Comparison of ENCODE assay signal across 25 mouse cellular contexts in the genomic region with DNA sequence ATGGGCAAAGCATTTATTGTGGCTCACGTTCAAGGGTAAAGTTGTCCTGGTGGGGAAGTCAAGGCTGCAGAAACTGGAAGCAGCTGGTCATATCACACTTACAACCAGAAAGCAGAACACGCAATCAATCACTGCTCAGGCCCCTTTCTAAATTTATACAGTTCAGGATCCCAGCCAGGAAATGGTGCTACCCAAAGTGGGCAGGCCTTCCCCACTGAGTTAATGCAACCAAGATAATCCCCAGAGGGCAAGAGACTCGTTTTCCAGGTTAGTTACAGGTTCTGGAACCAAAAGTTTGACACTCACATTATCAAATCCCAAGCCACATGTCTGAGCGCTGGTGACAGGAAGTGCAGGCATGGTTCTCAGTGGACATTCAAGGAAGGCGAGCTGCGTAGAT. TPM values are rescaled to one million over a fixed set of nuclear protein-coding genes. Genes with fewer than 3 reads are reported as not detected.
DNase-seq lines count a peak whose midpoint lies in the region; ATAC-seq and TF ChIP-seq lines count a peak whose summit lies in the region.
"Had no signal": no experiment of that assay in that cellular context is flagged by ENCODE, and none has a peak within 500 bp of the region (broad histone marks: within the 10 kb centered on the region; RNA-seq: fewer than 3 reads in every experiment).

No protein-coding gene starts in this region.

- peaks cover 20% of the 10 kb centered on the region for H3K27me3 ChIP-seq in heart, embryonic 16.5 days (ENCODE audit: control insufficient read depth, insufficient read depth, low read length)
- H3K27me3 ChIP-seq in heart, adult 2 months (ENCODE audit: control insufficient read depth, insufficient read depth, low read length) = peaks cover 3% of the 10 kb centered on the region; the same call in 1 of the 2 replicates
- H3K27me3 ChIP-seq in hindbrain, embryonic 14.5 days (ENCODE audit: control insufficient read depth, insufficient read depth, low read length) = no peaks in the 10 kb centered on the region
- H3K27me3 ChIP-seq: CH12.LX, Patski had no signal

- no peak for DNase-seq in gastrocnemius, adult 2 months
- no peak for DNase-seq in gastrocnemius, postnatal 36 days
- DNase-seq in heart, adult 2 months = no peak
- DNase-seq in 416B (ENCODE audit: low read depth) = peak; percentile 26
- no peak for DNase-seq in cerebellum, adult 9-11 months
- DNase-seq in hindbrain, embryonic 14.5 days (ENCODE audit: low spot score) = no peak
- DNase-seq: adrenal gland, postnatal 14 days; cerebellum, adult 18-20 months; cerebellum, postnatal 10 days; embryo, embryonic 11 days; gastrocnemius, postnatal 14 days; kidney, adult 18-20 months had no signal

- TF ChIP-seq EP300 in heart, adult 2 months (IDR thresholded peaks at IDR 0.05; ENCODE audit: insufficient read depth, low read depth, low read length) = no peak

- no peaks in the 10 kb centered on the region for H3K36me3 ChIP-seq in heart, embryonic 16.5 days (ENCODE audit: control insufficient read depth, insufficient read depth)
- no peaks in the 10 kb centered on the region for H3K36me3 ChIP-seq in heart, adult 2 months (ENCODE audit: control insufficient read depth, insufficient read depth, low read length)
- H3K36me3 ChIP-seq in hindbrain, embryonic 14.5 days (replicated peaks; ENCODE audit: control insufficient read depth, insufficient read depth) = no peaks in the 10 kb centered on the region
- H3K36me3 ChIP-seq: embryonic facial prominence, embryonic 15.5 days; forebrain, embryonic 10.5 days; heart, embryonic 12.5 days; hindbrain, embryonic 12.5 days; intestine, embryonic 15.5 days had no signal

- H3K4me3 ChIP-seq in gastrocnemius, adult 2 months = no peak overlapping the region
- H3K4me3 ChIP-seq in heart, embryonic 16.5 days (ENCODE audit: low read length) = no peak overlapping the region
- no peak overlapping the region for H3K4me3 ChIP-seq in heart, adult 2 months
- no peak overlapping the region for H3K4me3 ChIP-seq in hindbrain, embryonic 14.5 days (replicated peaks; ENCODE audit: low read length)
- H3K4me3 ChIP-seq: embryonic facial prominence, embryonic 15.5 days; erythroblast, embryonic 14.5 days; forebrain, embryonic 10.5 days; heart, embryonic 12.5 days; hindbrain, embryonic 12.5 days; intestine, embryonic 15.5 days had no signal

- peak overlapping the region; percentile 41 for H3K27ac ChIP-seq in gastrocnemius, adult 2 months
- H3K27ac ChIP-seq in heart, embryonic 16.5 days (ENCODE audit: low read length) = peak overlapping the region; percentile 25; the same call in 1 of the 2 replicates
- H3K27ac ChIP-seq in heart, adult 2 months = no peak overlapping the region
- H3K27ac ChIP-seq in hindbrain, embryonic 14.5 days = no peak overlapping the region
- H3K27ac ChIP-seq: embryonic facial prominence, embryonic 15.5 days; forebrain, embryonic 10.5 days; hindbrain, embryonic 12.5 days; hindbrain, postnatal 0 days; intestine, embryonic 15.5 days had no signal

- peaks cover 13% of the 10 kb centered on the region for H3K4me1 ChIP-seq in heart, embryonic 16.5 days (ENCODE audit: control insufficient read depth, insufficient read depth, low read length)
- H3K4me1 ChIP-seq in heart, adult 2 months (ENCODE audit: control insufficient read depth, insufficient read depth, low read length) = no peaks in the 10 kb centered on the region
- H3K4me1 ChIP-seq in hindbrain, embryonic 14.5 days (replicated peaks; ENCODE audit: control insufficient read depth, insufficient read depth, low read length) = peaks cover 17% of the 10 kb centered on the region

- intact Hi-C loops in gastrocnemius, adult 2 months (cut with DNase I) = no loop called here
- intact Hi-C loops in gastrocnemius, postnatal 36 days (cut with DNase I) = no loop called here
- intact Hi-C loops in heart, adult 2 months (cut with DNase I) = no loop called here

- H3K4me2 ChIP-seq in heart, embryonic 16.5 days (ENCODE audit: low read depth, low read length) = no peak overlapping the region
- no peak overlapping the region for H3K4me2 ChIP-seq in hindbrain, embryonic 14.5 days (replicated peaks)
- H3K4me2 ChIP-seq: embryonic facial prominence, embryonic 15.5 days; heart, embryonic 12.5 days; hindbrain, embryonic 12.5 days; intestine, embryonic 15.5 days had no signal

- no peaks in the 10 kb centered on the region for H3K79me2 ChIP-seq in heart, adult 2 months (replicated peaks; ENCODE audit: control insufficient read depth, insufficient read depth, low read length)

- TF ChIP-seq CTCF in gastrocnemius, adult 2 months (IDR thresholded peaks at IDR 0.05) = no peak
- TF ChIP-seq CTCF in heart, adult 2 months (IDR thresholded peaks at IDR 0.05) = no peak

- WGBS in heart, embryonic 16.5 days = 47% methylated on average over 6 of the region's 6 CpGs
- WGBS in heart, adult 2 months = 50% methylated on average over 6 of the region's 6 CpGs
- 73% methylated on average over 6 of the region's 6 CpGs for WGBS in hindbrain, embryonic 14.5 days

- no peaks in the 10 kb centered on the region; the same call in 1 of the 2 replicates for H3K9me3 ChIP-seq in heart, embryonic 16.5 days (replicated peaks; ENCODE audit: control insufficient read depth, low read length)
- no peaks in the 10 kb centered on the region for H3K9me3 ChIP-seq in hindbrain, embryonic 14.5 days (ENCODE audit: control insufficient read depth, low read length)
- H3K9me3 ChIP-seq: forebrain, embryonic 10.5 days; heart, embryonic 12.5 days; hindbrain, embryonic 12.5 days; intestine, embryonic 15.5 days had no signal

- H3K9ac ChIP-seq in heart, embryonic 16.5 days (ENCODE audit: low read length) = no peak overlapping the region
- no peak overlapping the region for H3K9ac ChIP-seq in heart, adult 2 months (ENCODE audit: low read depth, low read length)
- no peak overlapping the region for H3K9ac ChIP-seq in hindbrain, embryonic 14.5 days
- H3K9ac ChIP-seq: embryonic facial prominence, embryonic 15.5 days; heart, embryonic 12.5 days; hindbrain, embryonic 12.5 days; intestine, embryonic 15.5 days had no signal

- TF ChIP-seq POLR2A in heart, adult 2 months (IDR thresholded peaks at IDR 0.05; ENCODE audit: insufficient read depth, low read depth, low read length) = no peak

- ATAC-seq in heart, embryonic 16.5 days (replicated peaks; ENCODE audit: extremely low read depth, insufficient read depth, low FRiP score) = no peak
- ATAC-seq in granulocyte monocyte progenitor cell, adult 5-6 weeks (replicated peaks; ENCODE audit: poor library complexity, severe bottlenecking) = peak; percentile 39
- ATAC-seq in hindbrain, embryonic 14.5 days (ENCODE audit: low FRiP score) = no peak
- ATAC-seq: activated CD4-positive, CD25-positive, alpha-beta regulatory T cell, adult 4 months; forebrain, embryonic 14.5 days; hindbrain, postnatal 0 days; intestine, embryonic 15.5 days; Patski had no signal

RNA-seq across cellular contexts. Expression of gene Pigz, which starts 5.2 kb away (rescaled TPM):
- under 1 TPM; 0.20 to 0.71 TPM for total RNA-seq in gastrocnemius, adult 2 months (2021)
- total RNA-seq in gastrocnemius, postnatal 36 days (2021) = under 1 TPM; 0.37 to 0.94 TPM
- 0.71 and 1.4 TPM in 2 replicates for polyA plus RNA-seq in heart, embryonic 16.5 days (2015; fragmentation: Nextera tagmentation; extraction: Ambion mirVana)
- 1 to 10 TPM; 1.7 to 2.3 TPM for total RNA-seq in heart, adult 2 months (2021)
- 2.4 and 2.9 TPM in 2 replicates for polyA plus RNA-seq in heart, adult 2 months (2012; rRNA removed)
- total RNA-seq in granulocyte monocyte progenitor cell, adult 5-6 weeks (2014; fragmentation: Nextera tagmentation) = 0.47 TPM in 1 of 2 replicates, not detected in the other
- not detected in 2 replicates for total RNA-seq in granulocyte monocyte progenitor cell, adult 5-6 weeks (2017)
- polyA plus RNA-seq in hindbrain, embryonic 14.5 days (2014; fragmentation: Nextera tagmentation; extraction: Ambion mirVana) = 3.8 and 5.6 TPM in 2 replicates

RNA-seq across cellular contexts. Expression of gene 0610012G03Rik, which starts 9.4 kb away (rescaled TPM):
- 10 to 100 TPM; 52.1 to 66.5 TPM for total RNA-seq in gastrocnemius, adult 2 months (2021)
- total RNA-seq in gastrocnemius, postnatal 36 days (2021) = 10 to 100 TPM; 50.3 to 55.0 TPM
- polyA plus RNA-seq in heart, embryonic 16.5 days (2015; fragmentation: Nextera tagmentation; extraction: Ambion mirVana) = 121 and 127 TPM in 2 replicates
- total RNA-seq in heart, adult 2 months (2021) = 10 to 100 TPM; 69.9 to 75.4 TPM
- polyA plus RNA-seq in heart, adult 2 months (2012; rRNA removed) = 86.3 and 88.9 TPM in 2 replicates
- total RNA-seq in granulocyte monocyte progenitor cell, adult 5-6 weeks (2014; fragmentation: Nextera tagmentation) = 26.4 and 32.7 TPM in 2 replicates
- 12.9 and 24.1 TPM in 2 replicates for total RNA-seq in granulocyte monocyte progenitor cell, adult 5-6 weeks (2017)
- polyA plus RNA-seq in hindbrain, embryonic 14.5 days (2014; fragmentation: Nextera tagmentation; extraction: Ambion mirVana) = 126 and 129 TPM in 2 replicates

RNA-seq across cellular contexts. Expression of gene Ncbp2, which starts 9.5 kb away (rescaled TPM):
- total RNA-seq in gastrocnemius, adult 2 months (2021) = 10 to 100 TPM; 11.5 to 17.9 TPM
- 10 to 100 TPM; 11.3 to 11.9 TPM for total RNA-seq in gastrocnemius, postnatal 36 days (2021)
- polyA plus RNA-seq in heart, embryonic 16.5 days (2015; fragmentation: Nextera tagmentation; extraction: Ambion mirVana) = 64.4 and 64.5 TPM in 2 replicates
- total RNA-seq in heart, adult 2 months (2021) = 10 to 100 TPM; 24.3 to 25.9 TPM
- polyA plus RNA-seq in heart, adult 2 months (2012; rRNA removed) = 7.9 and 17.5 TPM in 2 replicates
- 40.1 and 47.4 TPM in 2 replicates for total RNA-seq in granulocyte monocyte progenitor cell, adult 5-6 weeks (2014; fragmentation: Nextera tagmentation)
- 60.5 and 62.0 TPM in 2 replicates for total RNA-seq in granulocyte monocyte progenitor cell, adult 5-6 weeks (2017)
- 88.3 and 91.9 TPM in 2 replicates for polyA plus RNA-seq in hindbrain, embryonic 14.5 days (2014; fragmentation: Nextera tagmentation; extraction: Ambion mirVana)

Comparison
In these comparisons a context has a peak if more than half of its experiments do, and no peak if none do; other contexts are left out.
1. H3K27ac ChIP-seq: peak in gastrocnemius, adult 2 months (single experiment) and heart, embryonic 16.5 days (single experiment); none in heart, adult 2 months (single experiment) and hindbrain, embryonic 14.5 days (single experiment).